Mouse (Mus musculus) embryonic facial prominence, embryonic 13.5 days (tissue): ENCODE measurements at regions not wholly inside any gene's neighbourhood (a gene's known extent, or its start where the extent isn't known, plus 50 kb on each side); places are given as distances from the start of the nearest gene placed in this dataset.

Experiments
- ATAC-seq: fragments of 200-750 bp; cut with Nextera tagmentation; 2 replicates; pipeline ENCODE4 v1.8.0; 2017; ENCODE audit warnings: low read depth; ENCODE audit not compliant: insufficient number of reproducible peaks, insufficient read depth, low FRiP score, low TSS enrichment
- H3K27ac ChIP-seq: fragments of 300-500 bp; sonication (generic); 2 replicates; pipeline ENCODE4 v1.5.1; 2015; ENCODE audit warnings: moderate library complexity, mild to moderate bottlenecking, inconsistent platforms
- H3K27me3 ChIP-seq: fragments of 300-500 bp; sonication (generic); 2 replicates; pipeline ENCODE4 v1.6.1; 2015; ENCODE audit warnings: mild to moderate bottlenecking, inconsistent platforms
- H3K36me3 ChIP-seq: fragments of 300-500 bp; sonication (generic); 2 replicates; pipeline ENCODE4 v1.6.1; 2015; ENCODE audit warnings: mild to moderate bottlenecking, inconsistent platforms
- H3K4me1 ChIP-seq: fragments of 300-500 bp; sonication (generic); 2 replicates; pipeline ENCODE4 v1.6.1; 2015; ENCODE audit warnings: inconsistent platforms
- H3K4me2 ChIP-seq: fragments of 300-500 bp; sonication (generic); 2 replicates; pipeline ENCODE4 v1.6.1; 2015; ENCODE audit warnings: moderate library complexity, mild to moderate bottlenecking, inconsistent platforms
- H3K4me3 ChIP-seq: fragments of 300-500 bp; sonication (generic); 2 replicates; pipeline ENCODE4 v1.5.1; 2015; ENCODE audit warnings: mild to moderate bottlenecking, inconsistent platforms
- H3K9ac ChIP-seq: fragments of 300-500 bp; sonication (generic); 2 replicates; pipeline ENCODE4 v1.6.1; 2015; ENCODE audit warnings: mild to moderate bottlenecking, inconsistent platforms
- H3K9me3 ChIP-seq: fragments of 300-500 bp; sonication (generic); 2 replicates; pipeline ENCODE4 v1.6.1; 2016; ENCODE audit warnings: inconsistent platforms
- WGBS: fragments of 180-500 bp; shearing (Covaris S2); methylation state at CpG from one replicate; pipeline ENCODE4 v1.1.7; 2015; ENCODE audit warnings: mixed read lengths; 5-methylcytosine and 5-hydroxymethylcytosine counted together

DNA sequence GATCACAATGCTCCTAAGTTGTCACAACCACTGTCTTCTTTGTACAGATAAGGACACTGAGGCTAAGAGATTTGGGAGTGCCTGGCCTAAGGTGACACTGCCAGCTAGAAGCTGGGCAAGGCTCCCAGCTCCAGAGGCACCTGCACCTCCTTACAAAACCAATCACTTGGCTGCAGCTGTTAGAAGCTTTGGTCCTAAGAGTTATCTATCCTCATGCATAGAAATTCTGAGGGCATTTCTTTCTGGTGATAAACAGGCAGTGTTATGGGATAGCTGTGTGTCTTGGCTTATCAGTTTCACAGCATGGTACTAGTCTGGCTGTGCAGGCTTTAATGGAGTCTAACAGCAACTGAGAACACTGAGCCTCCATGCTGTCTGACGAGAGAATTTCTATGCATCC lies 226.2 kb downstream of the Fam49a start:
- Histone ChIP-seq H3K4me1 (peaks cover 12% of the 10 kb centered on the region), H3K27me3 (no peaks in the 10 kb centered on the region), H3K4me3 (no peak overlapping the region), H3K9me3 (no peaks in the 10 kb centered on the region), H3K4me2 (no peak overlapping the region), H3K9ac (no peak overlapping the region), H3K27ac (no peak overlapping the region), H3K36me3 (no peaks in the 10 kb centered on the region)
- no peak for ATAC-seq
- 81% methylated on average over 1 of the region's 1 CpGs for WGBS

DNA sequence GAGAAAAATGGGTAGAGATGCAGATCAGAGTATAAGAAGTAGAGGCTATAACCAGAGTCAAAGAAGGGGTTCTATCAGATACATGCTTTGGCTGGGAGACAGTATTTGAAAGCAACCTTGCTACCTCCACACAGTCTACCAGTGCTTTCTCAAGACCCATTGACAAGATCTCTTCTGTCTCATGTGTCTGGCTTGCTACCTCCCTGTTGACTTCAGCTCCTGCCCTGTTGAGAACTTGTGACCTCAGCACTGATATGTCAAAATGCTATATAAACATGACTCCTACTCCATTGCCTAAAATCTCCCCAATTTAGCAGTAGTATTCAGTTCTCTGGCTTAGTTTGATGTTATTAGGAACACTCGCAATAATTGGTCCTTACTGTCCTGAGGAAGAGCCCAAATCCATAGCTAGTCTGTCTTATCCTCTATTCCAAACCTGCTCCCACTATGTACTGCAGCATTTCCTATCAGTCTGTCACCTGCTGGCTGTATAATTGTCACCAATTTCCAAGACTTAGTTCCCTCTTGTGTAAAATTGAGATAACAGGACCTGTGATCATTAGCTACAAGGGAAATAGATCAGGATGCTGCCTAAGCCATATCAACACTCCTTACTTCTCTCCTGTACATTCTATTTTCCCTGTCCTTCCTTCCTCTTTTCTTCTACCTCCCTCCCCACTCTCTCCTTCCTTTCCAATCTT lies 224.9 kb downstream of the Fam49a start:
- H3K9ac ChIP-seq, result no peak overlapping the region
- H3K27ac ChIP-seq, result no peak overlapping the region
- no peak overlapping the region for H3K4me3 ChIP-seq
- no peaks in the 10 kb centered on the region for H3K36me3 ChIP-seq
- no peaks in the 10 kb centered on the region for H3K9me3 ChIP-seq
- no peaks in the 10 kb centered on the region for H3K27me3 ChIP-seq
- no peak overlapping the region for H3K4me2 ChIP-seq
- peaks cover 12% of the 10 kb centered on the region for H3K4me1 ChIP-seq
- 90% methylated on average over 1 of the region's 1 CpGs for WGBS
- ATAC-seq, result no peak

DNA sequence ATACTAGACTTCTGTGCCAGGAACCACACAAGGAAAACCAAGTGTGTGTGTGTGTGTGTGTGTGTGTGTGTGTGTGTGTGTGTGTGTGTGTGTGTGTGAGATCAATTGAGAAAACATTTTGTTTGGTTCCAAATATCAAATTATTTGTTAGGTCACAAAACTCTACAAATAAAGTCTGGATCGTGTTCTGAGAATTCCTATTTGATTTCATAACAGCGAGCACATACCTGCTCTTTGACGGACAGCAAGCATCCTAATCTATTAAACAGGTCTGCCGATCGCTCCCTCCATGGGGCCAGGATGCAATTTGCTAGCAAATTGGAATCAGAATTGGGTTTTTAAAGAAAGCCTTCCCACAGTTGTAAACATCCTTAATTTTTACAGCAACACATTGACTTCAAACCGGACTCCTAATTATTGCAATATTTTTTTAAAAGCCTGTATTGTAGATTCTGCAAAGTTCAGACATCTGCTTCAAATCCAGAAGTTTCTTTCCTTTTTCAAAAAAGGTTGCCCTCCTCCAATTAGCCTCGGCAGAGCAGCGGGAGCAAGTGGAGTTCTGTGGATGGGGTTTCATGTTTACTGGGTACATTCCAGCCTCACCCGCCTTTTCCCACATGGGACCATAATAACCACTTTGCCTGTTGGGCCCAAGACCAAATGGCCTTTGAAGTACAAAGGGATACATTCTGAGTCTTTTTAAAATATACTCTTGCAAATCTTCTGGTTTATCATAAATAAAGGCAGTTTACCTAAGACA lies 223.2 kb downstream of the Fam49a start:
- Histone ChIP-seq H3K36me3 (no peaks in the 10 kb centered on the region), H3K9me3 (no peaks in the 10 kb centered on the region), H3K4me1 (peaks cover 12% of the 10 kb centered on the region), H3K4me3 (no peak overlapping the region), H3K4me2 (peak overlapping the region; percentile 22; the same call in 1 of the 2 replicates), H3K27me3 (no peaks in the 10 kb centered on the region), H3K27ac (no peak overlapping the region), H3K9ac (no peak overlapping the region)
- 0 out of 2 replicates have a peak, but pooled peaks have one; percentile 52 for ATAC-seq
- 17% methylated on average over 9 of the region's 9 CpGs for WGBS

- 91% methylated on average over 2 of the region's 2 CpGs for WGBS
- no peak overlapping the region for H3K27ac ChIP-seq
Observed at GRCm38 (mm10) chr12:12480451-12480850, 218.5 kb downstream of the Fam49a start.

GRCm38 (mm10) chr12:12452086-12452485 lies 190.1 kb downstream of the Fam49a start:
- no peak for ATAC-seq
- Histone ChIP-seq H3K4me1 (no peaks in the 10 kb centered on the region), H3K27ac (no peak overlapping the region), H3K36me3 (no peaks in the 10 kb centered on the region), H3K27me3 (no peaks in the 10 kb centered on the region), H3K9me3 (no peaks in the 10 kb centered on the region), H3K4me3 (no peak overlapping the region), H3K4me2 (no peak overlapping the region), H3K9ac (no peak overlapping the region)
- 68% methylated on average over 2 of the region's 2 CpGs for WGBS

More at GRCm38 (mm10) chr12:12480451-12480850, 218.5 kb downstream of the Fam49a start:
- no peaks in the 10 kb centered on the region for H3K27me3 ChIP-seq
- H3K9ac ChIP-seq, result no peak overlapping the region
- H3K4me2 ChIP-seq, result no peak overlapping the region
- peaks cover 6% of the 10 kb centered on the region for H3K4me1 ChIP-seq
- no peaks in the 10 kb centered on the region for H3K36me3 ChIP-seq
- H3K9me3 ChIP-seq, result no peaks in the 10 kb centered on the region
- H3K4me3 ChIP-seq, result no peak overlapping the region
- no peak for ATAC-seq

GRCm38 (mm10) chr12:12446768-12447167 lies 184.8 kb downstream of the Fam49a start:
- no peak for ATAC-seq
- Histone ChIP-seq H3K27me3 (no peaks in the 10 kb centered on the region), H3K27ac (no peak overlapping the region), H3K4me2 (no peak overlapping the region), H3K9ac (no peak overlapping the region), H3K4me1 (no peaks in the 10 kb centered on the region), H3K9me3 (no peaks in the 10 kb centered on the region), H3K4me3 (no peak overlapping the region), H3K36me3 (no peaks in the 10 kb centered on the region)
- 73% methylated on average over 2 of the region's 2 CpGs for WGBS

DNA sequence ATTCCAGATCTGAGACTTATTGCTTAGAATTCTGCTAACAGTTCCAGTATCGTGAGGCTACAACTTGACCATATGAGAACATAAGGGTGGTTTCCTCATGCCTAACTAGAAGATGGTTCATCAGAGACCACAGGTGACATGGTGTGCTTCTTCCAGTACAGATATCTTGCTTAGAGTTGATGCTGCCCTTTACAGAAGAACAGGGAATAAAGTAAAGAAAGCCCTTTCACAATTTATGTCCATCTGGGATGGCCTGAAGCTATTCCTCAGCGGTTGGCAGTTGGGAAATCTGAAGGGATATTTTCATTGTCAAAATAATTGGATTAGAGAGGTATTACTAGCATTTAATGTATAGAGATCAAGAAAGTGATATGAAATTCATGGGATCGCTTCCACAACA lies 184.3 kb downstream of the Fam49a start:
- ATAC-seq, result no peak
- H3K9me3 ChIP-seq, result no peaks in the 10 kb centered on the region
- H3K27me3 ChIP-seq, result no peaks in the 10 kb centered on the region
- WGBS, result 75% methylated on average over 3 of the region's 3 CpGs
- no peak overlapping the region for H3K27ac ChIP-seq
- no peaks in the 10 kb centered on the region for H3K4me1 ChIP-seq
- H3K9ac ChIP-seq, result no peak overlapping the region
- no peak overlapping the region for H3K4me2 ChIP-seq
- H3K4me3 ChIP-seq, result no peak overlapping the region
- H3K36me3 ChIP-seq, result no peaks in the 10 kb centered on the region

GRCm38 (mm10) chr12:12442872-12443271 lies 180.9 kb downstream of the Fam49a start:
- ATAC-seq, result no peak
- H3K36me3 ChIP-seq, result no peaks in the 10 kb centered on the region
- whole genome bisulfite sequencing, result 80% methylated on average over 4 of the region's 4 CpGs

DNA sequence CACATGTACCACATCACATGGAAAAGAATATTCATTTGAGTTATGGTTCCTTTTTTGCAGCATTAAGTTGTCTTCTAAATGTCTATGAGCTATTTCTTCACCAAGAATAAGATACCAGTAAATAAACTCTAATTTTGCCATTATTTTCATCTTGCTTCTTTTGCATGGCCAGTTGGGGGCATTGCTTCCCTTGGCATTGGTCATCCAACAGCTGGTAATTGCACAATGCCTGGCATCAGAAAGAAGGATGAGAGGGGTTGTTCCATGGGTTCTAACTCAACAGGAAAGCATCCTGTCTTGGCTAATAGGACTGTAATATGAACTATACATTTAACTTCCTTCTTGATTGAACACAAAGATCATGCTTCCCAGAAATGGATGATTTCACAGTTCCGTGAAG lies 174.4 kb downstream of the Fam49a start:
- no peak for ATAC-seq
- H3K9me3 ChIP-seq, result no peaks in the 10 kb centered on the region
- no peak overlapping the region for H3K27ac ChIP-seq
- no peaks in the 10 kb centered on the region for H3K36me3 ChIP-seq
- no peak overlapping the region for H3K4me2 ChIP-seq
- H3K27me3 ChIP-seq, result no peaks in the 10 kb centered on the region
- no peaks in the 10 kb centered on the region for H3K4me1 ChIP-seq
- no peak overlapping the region for H3K4me3 ChIP-seq
- H3K9ac ChIP-seq, result no peak overlapping the region
- WGBS, result 87% methylated on average over 1 of the region's 1 CpGs

More at GRCm38 (mm10) chr12:12442872-12443271, 180.9 kb downstream of the Fam49a start:
- Histone ChIP-seq H3K4me1 (no peaks in the 10 kb centered on the region), H3K27ac (no peak overlapping the region), H3K9ac (no peak overlapping the region), H3K4me2 (no peak overlapping the region), H3K27me3 (no peaks in the 10 kb centered on the region), H3K4me3 (no peak overlapping the region), H3K9me3 (no peaks in the 10 kb centered on the region)

DNA sequence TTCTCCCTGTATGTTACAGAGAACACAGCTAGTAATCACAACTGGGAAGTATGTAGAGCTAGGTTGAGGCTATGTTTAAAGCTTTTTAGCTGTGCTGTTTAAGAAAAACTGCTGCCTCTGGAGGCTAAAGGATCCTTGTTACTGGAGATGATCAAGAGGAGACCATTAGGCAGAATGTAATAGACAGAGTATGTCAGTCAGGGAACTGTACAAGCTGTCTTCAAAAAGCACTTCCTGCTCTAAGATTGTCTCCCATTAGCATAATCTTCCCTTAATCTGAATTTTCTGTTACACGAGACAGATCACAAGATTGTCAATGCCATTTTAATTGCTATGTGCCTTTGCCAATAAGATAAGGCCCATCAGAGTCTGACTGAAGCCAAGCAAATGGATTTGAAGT lies 170.7 kb downstream of the Fam49a start:
- 35% methylated on average over 1 of the region's 1 CpGs for WGBS

More for the DNA sequence above, 170.7 kb downstream of the Fam49a start:
- H3K36me3 ChIP-seq, result no peaks in the 10 kb centered on the region
- no peak for ATAC-seq
- no peak overlapping the region for H3K9ac ChIP-seq
- H3K4me2 ChIP-seq, result no peak overlapping the region
- no peak overlapping the region for H3K27ac ChIP-seq
- no peaks in the 10 kb centered on the region for H3K9me3 ChIP-seq
- H3K4me1 ChIP-seq, result no peaks in the 10 kb centered on the region
- no peaks in the 10 kb centered on the region for H3K27me3 ChIP-seq
- H3K4me3 ChIP-seq, result no peak overlapping the region
